Comparison of ENCODE assay signal across 8 mouse cellular contexts in genomic region chr2:180042858-180043515, GRCm38 (mm10). TPM values are rescaled to one million over a fixed set of nuclear protein-coding genes. Genes with fewer than 3 reads are reported as not detected.
A peak's percentile ranks its signal among the peaks of the same experiment; 100 is the strongest.
DNase-seq lines count a peak whose midpoint lies in the region; ATAC-seq and TF ChIP-seq lines count a peak whose summit lies in the region.

No protein-coding gene starts in this region.

- intact Hi-C loops in heart, postnatal 10 days (cut with DNase I) = no loop called here

- H3K27me3 ChIP-seq in E14TG2a.4 (ENCODE audit: insufficient read depth, low read length) = peaks cover 17% of the 10 kb centered on the region
- H3K27me3 ChIP-seq in embryonic facial prominence, embryonic 14.5 days (replicated peaks; ENCODE audit: control insufficient read depth, insufficient read depth, low read length) = no peaks in the 10 kb centered on the region
- H3K27me3 ChIP-seq in lung, embryonic 16.5 days (ENCODE audit: control insufficient read depth, insufficient read depth, low read depth, low read length) = no peaks in the 10 kb centered on the region

- H3K9ac ChIP-seq in embryonic facial prominence, embryonic 14.5 days (ENCODE audit: low read depth, low read length) = peak overlapping the region; percentile 93
- peak overlapping the region; percentile 91 for H3K9ac ChIP-seq in lung, embryonic 16.5 days (ENCODE audit: low read length)

- H3K9me3 ChIP-seq in E14TG2a.4 (ENCODE audit: low read length) = no peaks in the 10 kb centered on the region
- H3K9me3 ChIP-seq in embryonic facial prominence, embryonic 14.5 days (ENCODE audit: control insufficient read depth, low read length) = no peaks in the 10 kb centered on the region
- H3K9me3 ChIP-seq in lung, embryonic 16.5 days (ENCODE audit: control insufficient read depth, low read length) = no peaks in the 10 kb centered on the region

- DNase-seq in adrenal gland, postnatal 10 days = peak; percentile 77
- DNase-seq in embryonic facial prominence, embryonic 14.5 days (ENCODE audit: low spot score) = peak; percentile 67
- peak; percentile 70 to 80 for DNase-seq in heart, postnatal 10 days
- DNase-seq in layer of hippocampus, adult 8-10 months (ENCODE audit: low spot score in 2 of 2) = peak; percentile 46 to 55
- peak; percentile 67 for DNase-seq in ovary, postnatal 36 days (ENCODE audit: low spot score)
- peak; percentile 49 for DNase-seq in urinary bladder, adult 2 months (ENCODE audit: low spot score)

- peak overlapping the region; percentile 99 for H3K4me3 ChIP-seq in E14TG2a.4 (replicated peaks; ENCODE audit: low read length)
- H3K4me3 ChIP-seq in embryonic facial prominence, embryonic 14.5 days (ENCODE audit: low read depth, low read length) = peak overlapping the region; percentile 98
- peak overlapping the region; percentile 97 for H3K4me3 ChIP-seq in lung, embryonic 16.5 days (ENCODE audit: low read length)

- H3K4me2 ChIP-seq in embryonic facial prominence, embryonic 14.5 days (ENCODE audit: low read depth, low read length) = peak overlapping the region; percentile 84
- peak overlapping the region; percentile 87 for H3K4me2 ChIP-seq in lung, embryonic 16.5 days (ENCODE audit: low read depth, low read length)

- under 1% methylated on average over 27 of the region's 66 CpGs for WGBS in embryonic facial prominence, embryonic 14.5 days
- under 1% methylated on average over 63 of the region's 66 CpGs for WGBS in lung, embryonic 16.5 days

- peak; percentile 56 for ATAC-seq in embryonic facial prominence, embryonic 14.5 days (ENCODE audit: low read depth)
- ATAC-seq in lung, embryonic 16.5 days (ENCODE audit: low read depth) = peak; percentile 64

- H3K4me1 ChIP-seq in E14TG2a.4 (replicated peaks; ENCODE audit: low read depth, low read length) = peaks cover 54% of the 10 kb centered on the region
- peaks cover 20% of the 10 kb centered on the region for H3K4me1 ChIP-seq in embryonic facial prominence, embryonic 14.5 days (ENCODE audit: control insufficient read depth, insufficient read depth, low read length)
- peaks cover 23% of the 10 kb centered on the region for H3K4me1 ChIP-seq in lung, embryonic 16.5 days (replicated peaks; ENCODE audit: control insufficient read depth, insufficient read depth, low read length)

- H3K36me3 ChIP-seq in E14TG2a.4 (ENCODE audit: insufficient read depth, low read length) = peaks cover 29% of the 10 kb centered on the region
- peaks cover 12% of the 10 kb centered on the region for H3K36me3 ChIP-seq in embryonic facial prominence, embryonic 14.5 days (ENCODE audit: control insufficient read depth, insufficient read depth, low read length)
- H3K36me3 ChIP-seq in lung, embryonic 16.5 days (ENCODE audit: control insufficient read depth, insufficient read depth, low read length) = peaks cover 12% of the 10 kb centered on the region

- TF ChIP-seq CTCF in E14TG2a.4 (conservative IDR thresholded peaks at IDR 0.05; ENCODE audit: low read length) = no peak

- H3K27ac ChIP-seq in embryonic facial prominence, embryonic 14.5 days (replicated peaks; ENCODE audit: low read depth, low read length) = peak overlapping the region; percentile 93
- peak overlapping the region; percentile 90 for H3K27ac ChIP-seq in lung, embryonic 16.5 days (ENCODE audit: low read length)

RNA-seq across cellular contexts. Expression of gene Ss18l1, which starts 0.7 kb away (rescaled TPM):
- total RNA-seq in adrenal gland, postnatal 10 days (2021) = 1 to 10 TPM; 5.1 to 5.9 TPM
- 4.2 and 4.6 TPM in 2 replicates for polyA plus RNA-seq in embryonic facial prominence, embryonic 14.5 days (2014; fragmentation: Nextera tagmentation; extraction: Ambion mirVana)
- total RNA-seq in heart, postnatal 10 days (2021) = 1 to 10 TPM; 2.7 to 4.0 TPM
- 10 to 100 TPM; 41.2 to 46.5 (median 43.2) TPM for total RNA-seq in layer of hippocampus, adult 8-10 months (2022)
- polyA plus RNA-seq in lung, embryonic 16.5 days (2015; fragmentation: Nextera tagmentation; extraction: Ambion mirVana) = 4.0 and 4.7 TPM in 2 replicates
- polyA plus RNA-seq in urinary bladder, adult 2 months (2012; rRNA removed) = 5.2 and 6.0 TPM in 2 replicates

RNA-seq across cellular contexts. Expression of gene Psma7, which starts 0.8 kb away (rescaled TPM):
- 100 to 1,000 TPM; 216 to 235 TPM for total RNA-seq in adrenal gland, postnatal 10 days (2021)
- 494 and 573 TPM in 2 replicates for polyA plus RNA-seq in embryonic facial prominence, embryonic 14.5 days (2014; fragmentation: Nextera tagmentation; extraction: Ambion mirVana)
- 100 to 1,000 TPM; 187 to 188 TPM for total RNA-seq in heart, postnatal 10 days (2021)
- 100 to 1,000 TPM; 152 to 188 (median 166) TPM for total RNA-seq in layer of hippocampus, adult 8-10 months (2022)
- polyA plus RNA-seq in lung, embryonic 16.5 days (2015; fragmentation: Nextera tagmentation; extraction: Ambion mirVana) = 458 and 471 TPM in 2 replicates
- polyA plus RNA-seq in urinary bladder, adult 2 months (2012; rRNA removed) = 198 and 224 TPM in 2 replicates

RNA-seq across cellular contexts. Expression of gene Lsm14b, which starts 18.2 kb away (rescaled TPM):
- 10 to 100 TPM; 33.2 to 35.9 TPM for total RNA-seq in adrenal gland, postnatal 10 days (2021)
- 6.1 and 6.3 TPM in 2 replicates for polyA plus RNA-seq in embryonic facial prominence, embryonic 14.5 days (2014; fragmentation: Nextera tagmentation; extraction: Ambion mirVana)
- total RNA-seq in heart, postnatal 10 days (2021) = 10 to 100 TPM; 50.7 to 52.8 TPM
- total RNA-seq in layer of hippocampus, adult 8-10 months (2022) = 10 to 100 TPM; 83.3 to 97.9 (median 92.6) TPM
- 4.6 and 5.0 TPM in 2 replicates for polyA plus RNA-seq in lung, embryonic 16.5 days (2015; fragmentation: Nextera tagmentation; extraction: Ambion mirVana)
- polyA plus RNA-seq in urinary bladder, adult 2 months (2012; rRNA removed) = 48.7 and 51.4 TPM in 2 replicates

RNA-seq across cellular contexts. Expression of gene Mtg2, which starts 27.4 kb away (rescaled TPM):
- 10 to 100 TPM; 13.1 to 18.9 TPM for total RNA-seq in adrenal gland, postnatal 10 days (2021)
- 19.8 and 24.5 TPM in 2 replicates for polyA plus RNA-seq in embryonic facial prominence, embryonic 14.5 days (2014; fragmentation: Nextera tagmentation; extraction: Ambion mirVana)
- total RNA-seq in heart, postnatal 10 days (2021) = 10 to 100 TPM; 15.5 to 16.0 TPM
- total RNA-seq in layer of hippocampus, adult 8-10 months (2022) = 10 to 100 TPM; 15.6 to 25.8 (median 19.3) TPM
- polyA plus RNA-seq in lung, embryonic 16.5 days (2015; fragmentation: Nextera tagmentation; extraction: Ambion mirVana) = 26.3 and 27.4 TPM in 2 replicates
- polyA plus RNA-seq in urinary bladder, adult 2 months (2012; rRNA removed) = 25.0 and 33.0 TPM in 2 replicates

Comparison
In these comparisons a context has a peak if more than half of its experiments do, and no peak if none do; other contexts are left out.
1. Peak in every context shown above with its lines: DNase-seq, ATAC-seq, H3K4me3 ChIP-seq and H3K27ac ChIP-seq.
2. RNA of gene Ss18l1, which starts 0.7 kb away (total RNA-seq): 41.2 to 46.5 TPM in layer of hippocampus, adult 8-10 months; 5.1 to 5.9 TPM in adrenal gland, postnatal 10 days and 2.7 to 4.0 TPM in heart, postnatal 10 days; every median in the first group is over 4 times any median in the second.